Mouse (Mus musculus): Measurements from ENCODE around the gene Kcnj9. TPM values are rescaled to one million over a fixed set of nuclear protein-coding genes. Genes with fewer than 3 reads are reported as not detected.

The Kcnj9 gene
- polyA plus RNA-seq, 1 experiment: 3.9 TPM

DNA sequence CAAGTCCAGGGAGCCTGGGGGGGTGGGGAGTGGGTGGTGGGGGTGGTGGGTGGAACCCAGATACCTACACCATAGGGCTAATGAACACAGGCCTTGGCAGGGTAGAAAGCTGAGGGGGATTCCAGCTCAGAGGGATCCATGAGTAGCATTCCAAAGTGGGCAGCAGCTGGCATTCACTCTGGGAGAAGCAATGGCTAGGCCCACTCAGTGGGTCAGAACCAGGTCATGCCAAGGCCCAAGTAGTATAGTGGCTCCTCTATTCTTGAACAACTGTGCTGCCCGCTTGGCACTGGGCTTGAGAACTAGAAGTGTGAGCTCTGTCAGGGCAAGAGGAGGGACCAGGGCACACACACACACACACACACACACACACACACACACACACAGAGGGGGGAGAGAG, 20.7 kb downstream of the Kcnj9 start:
- no peak for DNase-seq (ENCODE audit: low read depth in 1 of 2, low spot score in 2 of 2)
- H3K36me3 ChIP-seq (ENCODE audit: control insufficient read depth, insufficient read depth, low read length): no peaks in the 10 kb centered on the region
- H3K27ac ChIP-seq (ENCODE audit: insufficient read depth, low read length): no peak overlapping the region
- H3K27me3 ChIP-seq (ENCODE audit: control insufficient read depth, insufficient read depth, low read length): no peaks in the 10 kb centered on the region
- TF ChIP-seq POLR2A (IDR thresholded peaks at IDR 0.05; ENCODE audit: low read depth, low read length): no peak
- peaks cover 21% of the 10 kb centered on the region; the same call in 1 of the 2 replicates for H3K4me1 ChIP-seq (ENCODE audit: control insufficient read depth, insufficient read depth, insufficient read length)
- WGBS: 86% methylated on average over 1 of the region's 1 CpGs
- H3K4me3 ChIP-seq (ENCODE audit: extremely low read depth, insufficient read depth, insufficient read length): no peak overlapping the region

GRCm38 (mm10) chr1:172307936-172308335, 21.2 kb downstream of the Kcnj9 start:
- Histone ChIP-seq H3K4me3 (ENCODE audit: extremely low read depth, insufficient read depth, insufficient read length) (no peak overlapping the region), H3K4me1 (ENCODE audit: control insufficient read depth, insufficient read depth, insufficient read length) (peaks cover 18% of the 10 kb centered on the region; the same call in 1 of the 2 replicates), H3K27me3 (ENCODE audit: control insufficient read depth, insufficient read depth, low read length) (no peaks in the 10 kb centered on the region), H3K27ac (ENCODE audit: insufficient read depth, low read length) (no peak overlapping the region), H3K36me3 (ENCODE audit: control insufficient read depth, insufficient read depth, low read length) (no peaks in the 10 kb centered on the region)
- no peak for DNase-seq (ENCODE audit: low read depth in 1 of 2, low spot score in 2 of 2)
- no peak for TF ChIP-seq CTCF (IDR thresholded peaks at IDR 0.05; ENCODE audit: extremely low read depth, insufficient read depth, insufficient read length, insufficient replicate concordance)
- no peak for TF ChIP-seq POLR2A (IDR thresholded peaks at IDR 0.05; ENCODE audit: low read depth, low read length)
- WGBS: 80% methylated on average over 10 of the region's 10 CpGs

GRCm38 (mm10) chr1:172306885-172307284, 22.2 kb downstream of the Kcnj9 start:
- H3K4me1 ChIP-seq (ENCODE audit: control insufficient read depth, insufficient read depth, insufficient read length): peaks cover 16% of the 10 kb centered on the region; the same call in 1 of the 2 replicates
- no peaks in the 10 kb centered on the region for H3K27me3 ChIP-seq (ENCODE audit: control insufficient read depth, insufficient read depth, low read length)
- H3K4me3 ChIP-seq (ENCODE audit: extremely low read depth, insufficient read depth, insufficient read length): no peak overlapping the region
- no peak for DNase-seq (ENCODE audit: low read depth in 1 of 2, low spot score in 2 of 2)
- H3K27ac ChIP-seq (ENCODE audit: insufficient read depth, low read length): no peak overlapping the region
- H3K36me3 ChIP-seq (ENCODE audit: control insufficient read depth, insufficient read depth, low read length): no peaks in the 10 kb centered on the region
- 82% methylated on average over 6 of the region's 6 CpGs for WGBS
- TF ChIP-seq POLR2A (IDR thresholded peaks at IDR 0.05; ENCODE audit: low read depth, low read length) (no peak), CTCF (IDR thresholded peaks at IDR 0.05; ENCODE audit: extremely low read depth, insufficient read depth, insufficient read length, insufficient replicate concordance) (no peak)

DNA sequence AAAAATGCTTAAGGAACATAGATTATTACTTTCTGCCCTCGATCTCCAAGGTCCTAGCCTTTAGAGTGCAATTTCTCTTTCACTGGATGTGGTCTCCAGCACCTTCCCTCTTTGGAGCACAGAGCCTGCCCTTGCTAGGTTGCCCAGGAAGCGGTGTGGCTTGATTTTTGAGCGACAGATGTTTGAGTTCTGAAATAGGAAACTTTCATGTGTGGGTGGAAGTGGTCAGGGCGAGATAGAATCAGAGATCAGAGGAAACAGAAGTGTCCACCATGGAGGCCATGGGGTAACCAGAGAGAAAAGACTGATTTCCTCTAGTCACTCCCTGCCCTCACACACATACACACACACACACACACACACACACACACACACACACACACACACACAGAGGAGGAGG, 22.9 kb downstream of the Kcnj9 start:
- Histone ChIP-seq H3K36me3 (ENCODE audit: control insufficient read depth, insufficient read depth, low read length) (no peaks in the 10 kb centered on the region), H3K4me3 (ENCODE audit: extremely low read depth, insufficient read depth, insufficient read length) (no peak overlapping the region), H3K4me1 (ENCODE audit: control insufficient read depth, insufficient read depth, insufficient read length) (peaks cover 16% of the 10 kb centered on the region; the same call in 1 of the 2 replicates), H3K27me3 (ENCODE audit: control insufficient read depth, insufficient read depth, low read length) (no peaks in the 10 kb centered on the region), H3K27ac (ENCODE audit: insufficient read depth, low read length) (no peak overlapping the region)
- no peak for DNase-seq (ENCODE audit: low read depth in 1 of 2, low spot score in 2 of 2)
- no peak for TF ChIP-seq POLR2A (IDR thresholded peaks at IDR 0.05; ENCODE audit: low read depth, low read length)
- no peak for TF ChIP-seq CTCF (IDR thresholded peaks at IDR 0.05; ENCODE audit: extremely low read depth, insufficient read depth, insufficient read length, insufficient replicate concordance)
- WGBS: 8% methylated on average over 4 of the region's 4 CpGs

- no peak for DNase-seq (ENCODE audit: low read depth in 1 of 2, low spot score in 2 of 2)
- Histone ChIP-seq H3K27me3 (ENCODE audit: control insufficient read depth, insufficient read depth, low read length) (no peaks in the 10 kb centered on the region), H3K27ac (ENCODE audit: insufficient read depth, low read length) (no peak overlapping the region), H3K4me1 (ENCODE audit: control insufficient read depth, insufficient read depth, insufficient read length) (peaks cover 14% of the 10 kb centered on the region; the same call in 1 of the 2 replicates), H3K36me3 (ENCODE audit: control insufficient read depth, insufficient read depth, low read length) (no peaks in the 10 kb centered on the region), H3K4me3 (ENCODE audit: extremely low read depth, insufficient read depth, insufficient read length) (no peak overlapping the region)
- 48% methylated on average over 3 of the region's 3 CpGs for WGBS
- TF ChIP-seq POLR2A (IDR thresholded peaks at IDR 0.05; ENCODE audit: low read depth, low read length) (no peak), CTCF (IDR thresholded peaks at IDR 0.05; ENCODE audit: extremely low read depth, insufficient read depth, insufficient read length, insufficient replicate concordance) (no peak)
Observed at GRCm38 (mm10) chr1:172305635-172306034, 23.5 kb downstream of the Kcnj9 start.

GRCm38 (mm10) chr1:172305153-172305552, 24.0 kb downstream of the Kcnj9 start:
- TF ChIP-seq POLR2A (IDR thresholded peaks at IDR 0.05; ENCODE audit: low read depth, low read length): no peak
- no peak for TF ChIP-seq CTCF (IDR thresholded peaks at IDR 0.05; ENCODE audit: extremely low read depth, insufficient read depth, insufficient read length, insufficient replicate concordance)
- 58% methylated on average over 2 of the region's 2 CpGs for WGBS
- Histone ChIP-seq H3K27ac (ENCODE audit: insufficient read depth, low read length) (no peak overlapping the region), H3K4me1 (ENCODE audit: control insufficient read depth, insufficient read depth, insufficient read length) (peaks cover 10% of the 10 kb centered on the region; the same call in 1 of the 2 replicates), H3K36me3 (ENCODE audit: control insufficient read depth, insufficient read depth, low read length) (no peaks in the 10 kb centered on the region), H3K4me3 (ENCODE audit: extremely low read depth, insufficient read depth, insufficient read length) (no peak overlapping the region), H3K27me3 (ENCODE audit: control insufficient read depth, insufficient read depth, low read length) (no peaks in the 10 kb centered on the region)
- no peak for DNase-seq (ENCODE audit: low read depth in 1 of 2, low spot score in 2 of 2)

DNA sequence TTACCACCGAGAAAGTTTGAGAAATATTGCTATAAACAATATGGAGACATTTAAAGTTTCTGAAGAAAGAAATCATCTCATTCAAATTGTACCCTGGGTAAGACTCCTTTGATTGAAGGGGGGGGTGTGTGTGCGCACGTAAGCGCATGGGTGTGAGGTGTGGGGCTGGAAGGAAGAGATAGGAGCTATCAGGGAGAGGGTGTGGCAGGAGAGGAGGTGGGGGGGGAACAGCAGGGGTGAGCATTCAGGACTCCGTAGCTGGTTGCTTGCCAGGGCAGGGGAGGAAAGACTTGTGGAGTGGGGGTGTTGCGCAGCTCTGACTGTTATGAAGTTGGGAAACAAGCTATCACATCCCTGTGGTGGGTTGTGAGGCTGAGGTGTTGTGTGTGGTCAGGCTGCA, 24.7 kb downstream of the Kcnj9 start:
- TF ChIP-seq CTCF (IDR thresholded peaks at IDR 0.05; ENCODE audit: extremely low read depth, insufficient read depth, insufficient read length, insufficient replicate concordance): no peak
- no peak for TF ChIP-seq POLR2A (IDR thresholded peaks at IDR 0.05; ENCODE audit: low read depth, low read length)
- Histone ChIP-seq H3K36me3 (ENCODE audit: control insufficient read depth, insufficient read depth, low read length) (no peaks in the 10 kb centered on the region), H3K4me3 (ENCODE audit: extremely low read depth, insufficient read depth, insufficient read length) (no peak overlapping the region), H3K4me1 (ENCODE audit: control insufficient read depth, insufficient read depth, insufficient read length) (peaks cover 7% of the 10 kb centered on the region; the same call in 1 of the 2 replicates), H3K27me3 (ENCODE audit: control insufficient read depth, insufficient read depth, low read length) (no peaks in the 10 kb centered on the region), H3K27ac (ENCODE audit: insufficient read depth, low read length) (no peak overlapping the region)
- 70% methylated on average over 6 of the region's 6 CpGs for WGBS
- DNase-seq (ENCODE audit: low read depth in 1 of 2, low spot score in 2 of 2): no peak

Measured in spleen, adult 2 months (tissue).